Comparison of ENCODE assay signal across 8 mouse cellular contexts in the genomic region with DNA sequence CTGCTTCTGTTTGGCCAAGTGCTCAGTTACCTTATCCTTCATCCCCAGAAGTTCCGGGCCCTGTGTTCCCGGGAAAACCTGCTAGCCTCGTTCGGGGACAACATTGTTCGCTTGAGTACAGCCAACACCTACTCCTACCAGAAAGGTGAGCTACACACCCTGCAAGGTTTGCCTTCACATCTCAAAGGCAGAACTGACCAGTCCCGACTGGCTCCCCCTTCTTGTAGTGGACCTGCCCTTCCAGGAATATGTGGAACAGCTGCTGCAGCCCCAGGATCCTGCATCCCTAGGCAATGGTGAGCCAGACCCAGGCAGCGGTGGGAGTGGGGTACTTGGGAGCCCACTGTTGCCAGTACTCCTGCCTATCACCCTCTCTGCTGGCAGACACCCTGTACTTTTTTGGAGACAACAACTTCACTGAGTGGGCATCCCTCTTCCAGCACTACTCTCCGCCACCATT. TPM values are rescaled to one million over a fixed set of nuclear protein-coding genes. Genes with fewer than 3 reads are reported as not detected.
A peak's percentile ranks its signal among the peaks of the same experiment; 100 is the strongest.
DNase-seq lines count a peak whose midpoint lies in the region; ATAC-seq and TF ChIP-seq lines count a peak whose summit lies in the region.

No protein-coding gene starts in this region.

- H3K4me2 ChIP-seq in heart, embryonic 15.5 days, result peak overlapping the region; percentile 84
- H3K4me2 ChIP-seq in hindbrain, embryonic 14.5 days (replicated peaks), result peak overlapping the region; percentile 95
- H3K4me2 ChIP-seq in midbrain, embryonic 14.5 days (ENCODE audit: low read length), result peak overlapping the region; percentile 95

- H3K36me3 ChIP-seq in heart, embryonic 15.5 days, result peaks cover 18% of the 10 kb centered on the region
- H3K36me3 ChIP-seq in hindbrain, embryonic 14.5 days (replicated peaks; ENCODE audit: control insufficient read depth, insufficient read depth), result peaks cover 45% of the 10 kb centered on the region
- peaks cover 47% of the 10 kb centered on the region for H3K36me3 ChIP-seq in midbrain, embryonic 14.5 days (ENCODE audit: control insufficient read depth, insufficient read depth, low read length)

- TF ChIP-seq POLR2A in cortical plate, adult 2 months (IDR thresholded peaks at IDR 0.05; ENCODE audit: extremely low read depth, insufficient read depth, low read length), result no peak

- peaks cover 55% of the 10 kb centered on the region for H3K4me1 ChIP-seq in heart, embryonic 15.5 days (replicated peaks)
- peaks cover 2% of the 10 kb centered on the region; the same call in 1 of the 2 replicates for H3K4me1 ChIP-seq in cortical plate, adult 2 months (ENCODE audit: control insufficient read depth, insufficient read depth, low read length)
- H3K4me1 ChIP-seq in hindbrain, embryonic 14.5 days (replicated peaks; ENCODE audit: control insufficient read depth, insufficient read depth, low read length), result peaks cover 65% of the 10 kb centered on the region
- peaks cover 39% of the 10 kb centered on the region for H3K4me1 ChIP-seq in midbrain, embryonic 14.5 days (ENCODE audit: control insufficient read depth, insufficient read depth, low read length)

- H3K9me3 ChIP-seq in heart, embryonic 15.5 days (replicated peaks), result no peaks in the 10 kb centered on the region
- no peaks in the 10 kb centered on the region for H3K9me3 ChIP-seq in hindbrain, embryonic 14.5 days (ENCODE audit: control insufficient read depth, low read length)
- H3K9me3 ChIP-seq in midbrain, embryonic 14.5 days (ENCODE audit: control insufficient read depth, low read length), result no peaks in the 10 kb centered on the region

- H3K27ac ChIP-seq in heart, embryonic 15.5 days, result peak overlapping the region; percentile 90
- no peak overlapping the region for H3K27ac ChIP-seq in cortical plate, adult 2 months (ENCODE audit: insufficient read depth, low read length)
- peak overlapping the region; percentile 92 for H3K27ac ChIP-seq in hindbrain, embryonic 14.5 days
- H3K27ac ChIP-seq in midbrain, embryonic 14.5 days (replicated peaks; ENCODE audit: low read depth, low read length), result peak overlapping the region; percentile 91

- H3K27me3 ChIP-seq in heart, embryonic 15.5 days, result no peaks in the 10 kb centered on the region
- H3K27me3 ChIP-seq in hindbrain, embryonic 14.5 days (ENCODE audit: control insufficient read depth, insufficient read depth, low read length), result no peaks in the 10 kb centered on the region
- H3K27me3 ChIP-seq in midbrain, embryonic 14.5 days (ENCODE audit: control insufficient read depth, insufficient read depth, low read length), result no peaks in the 10 kb centered on the region

- DNase-seq in heart, adult 9 months (ENCODE audit: low spot score in 2 of 2), result no peak
- DNase-seq in hindbrain, embryonic 14.5 days (ENCODE audit: low spot score), result no peak
- DNase-seq in midbrain, embryonic 14.5 days, result no peak
- no peak for DNase-seq in retina, embryonic 14.5 days (ENCODE audit: low spot score)
- no peak for DNase-seq in frontal cortex, postnatal 36 days (ENCODE audit: low spot score in 2 of 2)
- no peak for DNase-seq in thymus, postnatal 10 days (ENCODE audit: low spot score in 2 of 2)

- no peak for ATAC-seq in heart, embryonic 15.5 days (replicated peaks; ENCODE audit: insufficient number of reproducible peaks, insufficient read depth, low FRiP score, low read depth)
- ATAC-seq in hindbrain, embryonic 14.5 days (ENCODE audit: low FRiP score), result no peak
- ATAC-seq in midbrain, embryonic 14.5 days (ENCODE audit: low FRiP score, low TSS enrichment), result no peak

- H3K9ac ChIP-seq in heart, embryonic 15.5 days, result peak overlapping the region; percentile 82
- H3K9ac ChIP-seq in hindbrain, embryonic 14.5 days, result peak overlapping the region; percentile 90
- H3K9ac ChIP-seq in midbrain, embryonic 14.5 days (replicated peaks; ENCODE audit: low read length), result peak overlapping the region; percentile 78

- TF ChIP-seq CTCF in cortical plate, adult 2 months (IDR thresholded peaks at IDR 0.05; ENCODE audit: extremely low read depth, insufficient read depth, low read length), result no peak

- 39% methylated on average over 8 of the region's 8 CpGs for WGBS in heart, embryonic 15.5 days
- WGBS in hindbrain, embryonic 14.5 days, result 44% methylated on average over 8 of the region's 8 CpGs
- 38% methylated on average over 8 of the region's 8 CpGs for WGBS in midbrain, embryonic 14.5 days

- H3K4me3 ChIP-seq in heart, embryonic 15.5 days, result peak overlapping the region; percentile 72
- peak overlapping the region; percentile 75 for H3K4me3 ChIP-seq in cortical plate, adult 2 months (ENCODE audit: insufficient read depth, low read length)
- H3K4me3 ChIP-seq in hindbrain, embryonic 14.5 days (replicated peaks; ENCODE audit: low read length), result peak overlapping the region; percentile 62
- H3K4me3 ChIP-seq in midbrain, embryonic 14.5 days (replicated peaks; ENCODE audit: low read depth, low read length), result peak overlapping the region; percentile 70

RNA-seq across cellular contexts. Expression of gene Jmjd8, which starts 0.9 kb away (rescaled TPM):
- 30.9 and 36.6 TPM in 2 replicates for polyA plus RNA-seq in heart, embryonic 15.5 days (2015; fragmentation: Nextera tagmentation; extraction: Ambion mirVana)
- polyA plus RNA-seq in cortical plate, adult 2 months (2012; rRNA removed), result 55.6 and 58.1 TPM in 2 replicates
- polyA plus RNA-seq in hindbrain, embryonic 14.5 days (2014; fragmentation: Nextera tagmentation; extraction: Ambion mirVana), result 39.3 and 42.1 TPM in 2 replicates
- polyA plus RNA-seq in midbrain, embryonic 14.5 days (2014; fragmentation: Nextera tagmentation; extraction: Ambion mirVana), result 48.9 and 50.2 TPM in 2 replicates

RNA-seq across cellular contexts. Expression of gene Stub1, which starts 3.6 kb away (rescaled TPM):
- polyA plus RNA-seq in heart, embryonic 15.5 days (2015; fragmentation: Nextera tagmentation; extraction: Ambion mirVana), result 251 and 301 TPM in 2 replicates
- polyA plus RNA-seq in cortical plate, adult 2 months (2012; rRNA removed), result 284 and 299 TPM in 2 replicates
- polyA plus RNA-seq in hindbrain, embryonic 14.5 days (2014; fragmentation: Nextera tagmentation; extraction: Ambion mirVana), result 336 and 357 TPM in 2 replicates
- polyA plus RNA-seq in midbrain, embryonic 14.5 days (2014; fragmentation: Nextera tagmentation; extraction: Ambion mirVana), result 310 and 386 TPM in 2 replicates

RNA-seq across cellular contexts. Expression of gene Wdr24, which starts 6.2 kb away (rescaled TPM):
- polyA plus RNA-seq in heart, embryonic 15.5 days (2015; fragmentation: Nextera tagmentation; extraction: Ambion mirVana), result 12.7 and 19.8 TPM in 2 replicates
- 36.4 and 40.0 TPM in 2 replicates for polyA plus RNA-seq in cortical plate, adult 2 months (2012; rRNA removed)
- polyA plus RNA-seq in hindbrain, embryonic 14.5 days (2014; fragmentation: Nextera tagmentation; extraction: Ambion mirVana), result 29.9 and 32.1 TPM in 2 replicates
- 30.0 and 31.7 TPM in 2 replicates for polyA plus RNA-seq in midbrain, embryonic 14.5 days (2014; fragmentation: Nextera tagmentation; extraction: Ambion mirVana)

RNA-seq across cellular contexts. Expression of gene Rhbdl1, which starts 7.5 kb away (rescaled TPM):
- polyA plus RNA-seq in heart, embryonic 15.5 days (2015; fragmentation: Nextera tagmentation; extraction: Ambion mirVana), result 1.4 and 1.7 TPM in 2 replicates
- polyA plus RNA-seq in cortical plate, adult 2 months (2012; rRNA removed), result 109 and 118 TPM in 2 replicates
- polyA plus RNA-seq in hindbrain, embryonic 14.5 days (2014; fragmentation: Nextera tagmentation; extraction: Ambion mirVana), result 51.3 and 57.1 TPM in 2 replicates
- 45.5 and 57.4 TPM in 2 replicates for polyA plus RNA-seq in midbrain, embryonic 14.5 days (2014; fragmentation: Nextera tagmentation; extraction: Ambion mirVana)

RNA-seq across cellular contexts. Expression of gene Gm20683, which starts 12.0 kb away (rescaled TPM):
- polyA plus RNA-seq in heart, embryonic 15.5 days (2015; fragmentation: Nextera tagmentation; extraction: Ambion mirVana), result 1.7 and 3.0 TPM in 2 replicates
- 40.8 and 45.0 TPM in 2 replicates for polyA plus RNA-seq in cortical plate, adult 2 months (2012; rRNA removed)
- polyA plus RNA-seq in hindbrain, embryonic 14.5 days (2014; fragmentation: Nextera tagmentation; extraction: Ambion mirVana), result 8.7 and 9.3 TPM in 2 replicates
- polyA plus RNA-seq in midbrain, embryonic 14.5 days (2014; fragmentation: Nextera tagmentation; extraction: Ambion mirVana), result 8.0 and 12.9 TPM in 2 replicates
